ENCODE assay signal across 8 mouse cellular contexts in the genomic region with DNA sequence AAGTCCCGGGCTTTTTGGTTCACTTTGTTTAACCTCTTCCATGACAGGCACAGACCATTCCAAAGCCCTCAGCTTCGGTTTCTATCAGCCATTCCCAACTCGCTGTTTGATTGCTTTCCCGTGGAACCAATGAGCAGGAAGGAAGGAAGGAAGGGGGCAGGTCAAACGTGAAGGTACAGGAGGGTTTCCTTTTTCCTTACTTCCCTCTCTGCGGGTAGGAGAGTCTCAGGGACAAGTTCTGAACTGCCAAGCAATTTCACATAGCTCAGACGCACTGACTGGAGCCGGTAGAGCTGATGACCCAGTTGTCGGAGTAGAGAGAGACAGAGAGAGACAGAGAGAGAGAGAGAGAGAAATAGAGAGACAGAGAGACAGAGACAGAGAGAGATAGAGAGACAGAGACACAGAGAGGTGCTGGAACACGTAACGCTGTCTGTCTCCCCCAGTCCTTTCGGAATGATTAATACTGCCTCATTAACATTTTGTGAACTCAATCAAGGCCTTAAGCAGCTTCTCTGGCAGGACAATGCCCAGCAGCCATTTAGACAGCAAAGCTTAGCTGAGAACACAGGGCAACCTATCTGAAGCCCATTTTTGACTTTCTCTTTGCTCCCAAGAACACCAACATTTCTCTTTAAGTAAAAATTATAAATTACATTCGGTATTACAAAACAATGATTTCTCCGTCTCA. TPM values are rescaled to one million over a fixed set of nuclear protein-coding genes. Genes with fewer than 3 reads are reported as not detected.
A peak's percentile ranks its signal among the peaks of the same experiment; 100 is the strongest.
DNase-seq lines count a peak whose midpoint lies in the region.

No protein-coding gene starts in this region.

- DNase-seq in adrenal gland, postnatal 10 days, result peak; percentile 40
- no peak for DNase-seq in adrenal gland, postnatal 25 days
- peak; percentile 34 for DNase-seq in testis, postnatal 14 days (ENCODE audit: low spot score)
- no peak for DNase-seq in testis, postnatal 10 days (ENCODE audit: low spot score)
- peak; percentile 42 for DNase-seq in lung, postnatal 14 days
- no peak for DNase-seq in layer of hippocampus, postnatal 25 days (ENCODE audit: extremely low spot score in 1 of 2, low spot score in 1 of 2)
- no peak for DNase-seq in spleen, postnatal 36 days (ENCODE audit: low spot score in 2 of 2)
- no peak for DNase-seq in gastrocnemius, adult 18-20 months (ENCODE audit: low spot score)

RNA-seq across cellular contexts. Expression of gene Nudt4, which starts 13.1 kb away (rescaled TPM):
- 100 to 1,000 TPM; 106 to 108 TPM for total RNA-seq in adrenal gland, postnatal 10 days (2021)
- total RNA-seq in adrenal gland, postnatal 25 days (2021), result 140 and 146 TPM in 2 replicates
- 10 to 100 TPM; 84.4 to 90.5 TPM for total RNA-seq in layer of hippocampus, postnatal 25 days (2021)
- total RNA-seq in gastrocnemius, adult 18-20 months (2021), result 100 to 1,000 TPM; 287 to 374 TPM

Comparison
In these comparisons a context has a peak if more than half of its experiments do, and no peak if none do; other contexts are left out.
1. DNase-seq: peak in adrenal gland, postnatal 10 days (single experiment), testis, postnatal 14 days (single experiment) and lung, postnatal 14 days (single experiment); none in adrenal gland, postnatal 25 days (single experiment), testis, postnatal 10 days (single experiment), layer of hippocampus, postnatal 25 days (0 of 2), spleen, postnatal 36 days (0 of 2) and gastrocnemius, adult 18-20 months (single experiment).